Mouse (Mus musculus) G1E (cell line): ENCODE results near the gene Stat6.

Experiments used
- CTCF ChIP-seq: IDR thresholded peaks from 2 replicates; pipeline ENCODE4 v1.5.1; 2012; ENCODE audit warnings: low read depth, low read length, inconsistent platforms, mixed read lengths
- GATA1 ChIP-seq: IDR thresholded peaks from 2 replicates; pipeline ENCODE4 v1.6.1; 2012; ENCODE audit warnings: borderline replicate concordance, low read length, inconsistent platforms, mixed read lengths
- GATA2 ChIP-seq: IDR thresholded peaks from 2 replicates; pipeline ENCODE4 v1.6.1; 2012; ENCODE audit warnings: low read depth, low read length, inconsistent platforms, borderline replicate concordance
- TAL1 ChIP-seq: conservative IDR thresholded peaks from 2 replicates; pipeline ENCODE4 v1.6.1; 2012; ENCODE audit warnings: low read depth, low read length, inconsistent platforms, mixed read lengths

GRCm38 (mm10) chr10:127694636-127695035, 51.9 kb downstream of the Stat6 start:
- TF ChIP-seq CTCF: peak; percentile 34; the same call in 1 of the 2 replicates
- no peak for TF ChIP-seq GATA1
- TF ChIP-seq TAL1: no peak
- no peak for TF ChIP-seq GATA2
